Mouse (Mus musculus) CH12.LX (cell line): ENCODE measurements around the gene Mok. TPM values are rescaled to one million over a fixed set of nuclear protein-coding genes. Genes with fewer than 3 reads are reported as not detected.

ENCODE experiments used
- DNase-seq: peaks from one replicate; pipeline ENCODE4 v3.0.0-alpha.2; 2013; ENCODE audit errors: extremely low read depth
- H3K27ac ChIP-seq: 2 replicates; pipeline ENCODE4 v1.5.1; 2012; ENCODE audit warnings: low read depth, mild to moderate bottlenecking, control low read depth, moderate library complexity; ENCODE audit not compliant: insufficient read depth
- H3K27me3 ChIP-seq: replicated peaks from 2 replicates; pipeline ENCODE3; 2012; ENCODE audit warnings: inconsistent platforms
- H3K36me3 ChIP-seq, 2 experiments: replicated peaks in 1 of 2; 2 replicates each; pipeline versions ENCODE3 to v1.6.1; 2012; ENCODE audit warnings: inconsistent platforms in 1 of 2, low read length in 1 of 2, mild to moderate bottlenecking in 1 of 2, mixed read lengths in 1 of 2, moderate library complexity in 1 of 2; ENCODE audit not compliant: control insufficient read depth in 1 of 2, insufficient read depth in 1 of 2
- H3K4me1 ChIP-seq, 2 experiments: 2 replicates each; pipeline ENCODE4 v1.6.1; 2012; ENCODE audit warnings: inconsistent platforms in 1 of 2, moderate library complexity in 1 of 2; ENCODE audit not compliant: insufficient read depth in 2 of 2, control insufficient read depth in 1 of 2
- H3K4me2 ChIP-seq: 2 replicates; pipeline ENCODE4 v1.6.1; 2012; ENCODE audit warnings: low read depth, mild to moderate bottlenecking, control low read depth; ENCODE audit not compliant: poor library complexity, insufficient read depth, severe bottlenecking
- H3K4me3 ChIP-seq, 3 experiments: fragments of 150-350 bp in 1 of 3; sonication (generic) in 1 of 3; replicated peaks in 1 of 3; 2 replicates each; pipeline versions ENCODE3 to v1.5.1; 2011 to 2012; ENCODE audit warnings: low read depth in 2 of 3, low read length in 2 of 3, mild to moderate bottlenecking in 2 of 3, moderate library complexity in 2 of 3, control low read depth in 1 of 3, improper control_type of control experiment in 1 of 3, inconsistent platforms in 1 of 3, mixed read lengths in 1 of 3; ENCODE audit not compliant: poor library complexity in 1 of 3
- H3K79me2 ChIP-seq: replicated peaks from 2 replicates; pipeline ENCODE4 v1.6.1; 2012; ENCODE audit warnings: mild to moderate bottlenecking, moderate library complexity; ENCODE audit not compliant: control insufficient read depth, poor library complexity, insufficient read depth, severe bottlenecking; ENCODE audit errors: extremely low read depth
- H3K9ac ChIP-seq: 2 replicates; pipeline ENCODE4 v1.6.1; 2012; ENCODE audit warnings: low read depth, mild to moderate bottlenecking, control low read depth, moderate library complexity; ENCODE audit not compliant: insufficient read depth
- H3K9me3 ChIP-seq: replicated peaks from 2 replicates; pipeline ENCODE3; 2012; ENCODE audit warnings: low read length, inconsistent platforms, mixed read lengths
- CHD2 ChIP-seq: IDR thresholded peaks from 2 replicates; pipeline ENCODE4 v1.6.1; 2011; ENCODE audit warnings: low read length, improper control_type of control experiment
- CTCF ChIP-seq, 2 experiments: IDR thresholded peaks in 1 of 2; conservative IDR thresholded peaks in 1 of 2; 2 replicates each; pipeline ENCODE4 v1.5.1; 2011 to 2012; ENCODE audit warnings: low read depth in 2 of 2, low read length in 2 of 2, improper control_type of control experiment in 1 of 2, inconsistent platforms in 1 of 2, mild to moderate bottlenecking in 1 of 2, moderate library complexity in 1 of 2
- GABPA ChIP-seq: IDR thresholded peaks from 2 replicates; pipeline ENCODE4 v1.6.1; 2012; ENCODE audit warnings: low read depth, low read length, improper control_type of control experiment, inconsistent platforms; ENCODE audit not compliant: insufficient replicate concordance
- JUN ChIP-seq: IDR thresholded peaks from 2 replicates; pipeline ENCODE4 v1.6.1; 2011; ENCODE audit warnings: low read depth, mild to moderate bottlenecking, low read length, improper control_type of control experiment, moderate library complexity; ENCODE audit not compliant: insufficient read depth
- JUND ChIP-seq: conservative IDR thresholded peaks from 2 replicates; pipeline ENCODE4 v1.6.1; 2011; ENCODE audit warnings: low read depth, low read length, improper control_type of control experiment
- KAT2A ChIP-seq: IDR thresholded peaks from 2 replicates; pipeline ENCODE4 v1.6.1; 2012; ENCODE audit warnings: low read length, improper control_type of control experiment, inconsistent platforms; ENCODE audit not compliant: insufficient replicate concordance
- MAZ ChIP-seq: IDR thresholded peaks from 2 replicates; pipeline ENCODE4 v1.6.1; 2012; ENCODE audit warnings: low read depth, mild to moderate bottlenecking, inconsistent platforms, low read length, improper control_type of control experiment, moderate library complexity
- MXI1 ChIP-seq: IDR thresholded peaks from 2 replicates; pipeline ENCODE4 v1.6.1; 2011; ENCODE audit warnings: mild to moderate bottlenecking, low read depth, low read length, improper control_type of control experiment
- MYC ChIP-seq: IDR thresholded peaks from 2 replicates; pipeline ENCODE4 v1.6.1; 2011; ENCODE audit warnings: low read depth, mild to moderate bottlenecking, improper control_type of control experiment, low read length
- POLR2A ChIP-seq: IDR thresholded peaks from 2 replicates; pipeline ENCODE4 v1.6.1; 2011; ENCODE audit warnings: low read depth, mild to moderate bottlenecking, improper control_type of control experiment, low read length
- POLR2AphosphoS2 ChIP-seq: IDR thresholded peaks from 2 replicates; pipeline ENCODE4 v1.6.1; 2011; ENCODE audit warnings: low read depth, low read length, improper control_type of control experiment
- RCOR1 ChIP-seq: conservative IDR thresholded peaks from 2 replicates; pipeline ENCODE4 v1.6.1; 2012; ENCODE audit warnings: low read depth, mild to moderate bottlenecking, inconsistent platforms, low read length, improper control_type of control experiment
- TBP ChIP-seq: conservative IDR thresholded peaks from 2 replicates; pipeline ENCODE4 v1.6.1; 2011; ENCODE audit warnings: low read depth, low read length, improper control_type of control experiment
- TCF12 ChIP-seq: IDR thresholded peaks from 2 replicates; pipeline ENCODE4 v1.6.1; 2014; ENCODE audit warnings: low read depth, mild to moderate bottlenecking, inconsistent platforms, low read length, improper control_type of control experiment
- UBTF ChIP-seq: IDR thresholded peaks from 2 replicates; pipeline ENCODE4 v1.6.1; 2012; ENCODE audit warnings: low read depth, mild to moderate bottlenecking, inconsistent platforms, low read length, improper control_type of control experiment, moderate library complexity
- USF2 ChIP-seq: conservative IDR thresholded peaks from 2 replicates; pipeline ENCODE4 v1.6.1; 2011; ENCODE audit warnings: low read depth, low read length, improper control_type of control experiment
- ZMIZ1 ChIP-seq: IDR thresholded peaks from 2 replicates; pipeline ENCODE4 v1.6.1; 2012; ENCODE audit warnings: low read depth, mild to moderate bottlenecking, inconsistent platforms, low read length, improper control_type of control experiment
- dilution Hi-C: fragments of 300-500 bp; cut with MboI; formaldehyde crosslinking; loops from 2 replicates; pipeline ENCODE4 v1.14.3; 2020; ENCODE audit warnings: low sequenced_read_pairs; ENCODE audit not compliant: extremely low pct_unique_long_range_greater_than_20kb, extremely low pct_ligation_motif_present
- in situ Hi-C: fragments of 300-500 bp; cut with MboI; formaldehyde crosslinking; loops from 3 replicates; pipeline ENCODE4 v1.14.3; 2019; ENCODE audit warnings: low sequenced_read_pairs, low pct_ligation_motif_present, low pct_unique_long_range_greater_than_20kb, mixed read lengths
- polyA plus RNA-seq: library from polyadenylated mRNA; unstranded; fragments of >175 nt; gene quantifications from 2 replicates; pipeline ENCODE4 v1.2.1, GENCODE M21; 2012; ENCODE audit warnings: low read depth; ENCODE audit not compliant: insufficient read length
- total RNA-seq, 2 experiments: library from RNA; depleted of rRNA; stranded (reverse); fragments of 300-350 nt in 1 of 2; fragments of >200 nt in 1 of 2; gene quantifications; 2 replicates each; pipeline ENCODE4 v1.2.3; 2012 to 2014

The Mok gene
- total and polyA plus RNA-seq, 3 experiments: 7.1 to 11.0 (median 9.8) TPM

GRCm38 (mm10) chr12:110802674-110803297, 38.0 kb downstream of the Mok start:
- Histone ChIP-seq H3K27ac (no peak overlapping the region), H3K4me1 (peaks cover 0 to 5% of the 10 kb centered on the region in 2 experiments; a peak in 1 of 4 replicates), H3K9ac (no peak overlapping the region), H3K4me2 (no peak overlapping the region), H3K4me3 (no peak overlapping the region), H3K36me3 (peaks cover 13 to 84% of the 10 kb centered on the region in 2 experiments), H3K27me3 (no peaks in the 10 kb centered on the region), H3K79me2 (no peaks in the 10 kb centered on the region), H3K9me3 (no peaks in the 10 kb centered on the region)
- in situ Hi-C loops: no loop called here
- DNase-seq: no peak
- TF ChIP-seq ZMIZ1: no peak
- dilution Hi-C loops: no loop called here

- Histone ChIP-seq H3K4me1 (peaks cover 0 to 5% of the 10 kb centered on the region in 2 experiments; a peak in 1 of 4 replicates), H3K9ac (no peak overlapping the region), H3K27ac (no peak overlapping the region), H3K27me3 (no peaks in the 10 kb centered on the region), H3K79me2 (no peaks in the 10 kb centered on the region), H3K4me2 (no peak overlapping the region), H3K9me3 (no peaks in the 10 kb centered on the region), H3K4me3 (no peak overlapping the region), H3K36me3 (peaks cover 10 to 83% of the 10 kb centered on the region in 2 experiments)
- in situ Hi-C loops: no loop called here
- DNase-seq: no peak
- dilution Hi-C loops: no loop called here
- no peak for TF ChIP-seq MXI1
- TF ChIP-seq MYC: no peak
- TF ChIP-seq CTCF (conservative IDR thresholded peaks at IDR 0.05 in 1 of 2, IDR thresholded peaks at IDR 0.05 in 1 of 2; ENCODE audit: low read depth in 2 of 2, low read length in 2 of 2): no peak
- TF ChIP-seq TCF12: no peak
- no peak for TF ChIP-seq MAZ
Measured at GRCm38 (mm10) chr12:110801876-110802464, 38.8 kb downstream of the Mok start.

GRCm38 (mm10) chr12:110799226-110799625, 41.5 kb downstream of the Mok start:
- no peak overlapping the region for H3K27ac ChIP-seq
- dilution Hi-C loops: no loop called here
- no peak overlapping the region for H3K4me3 ChIP-seq
- no peak overlapping the region for H3K9ac ChIP-seq
- H3K36me3 ChIP-seq: peaks cover 13 to 74% of the 10 kb centered on the region in 2 experiments
- TF ChIP-seq POLR2A (no peak), UBTF (no peak), JUN (no peak), RCOR1 (no peak), TCF12 (no peak), USF2 (no peak), CHD2 (no peak), TBP (no peak), JUND (no peak), KAT2A (no peak), GABPA (no peak), ZMIZ1 (no peak), POLR2AphosphoS2 (no peak)
- in situ Hi-C loops: no loop called here
- H3K79me2 ChIP-seq: no peaks in the 10 kb centered on the region
- no peaks in the 10 kb centered on the region for H3K9me3 ChIP-seq
- no peak for DNase-seq
- H3K27me3 ChIP-seq: no peaks in the 10 kb centered on the region
- no peaks in the 10 kb centered on the region for H3K4me1 ChIP-seq
- H3K4me2 ChIP-seq: no peak overlapping the region
